Mouse (Mus musculus): ENCODE results near the gene Rasal2. TPM values are rescaled to one million over a fixed set of nuclear protein-coding genes. Genes with fewer than 3 reads are reported as not detected.

Gene Rasal2
- polyA plus RNA-seq (2015; fragmentation: Nextera tagmentation; extraction: Ambion mirVana): 41.2 and 42.4 TPM in 2 replicates

GRCm38 (mm10) chr1:157412454-157413369, at the start of gene Rasal2:
Gene Rasal2 (minus strand): TSS chr1:157412595.
- peak within 1 kb of the TSS; percentile 81 for H3K9ac ChIP-seq
- WGBS: under 1% methylated on average over 58 of the region's 62 CpGs
- no peaks in the 10 kb centered on the region for H3K36me3 ChIP-seq
- ATAC-seq (ENCODE audit: low FRiP score, low read depth): peak; percentile 99
- H3K9me3 ChIP-seq: no peaks in the 10 kb centered on the region
- peak within 1 kb of the TSS; percentile 96 for H3K4me3 ChIP-seq
- H3K27ac ChIP-seq (replicated peaks): peak within 1 kb of the TSS; percentile 97
- no peaks in the 10 kb centered on the region for H3K27me3 ChIP-seq
- peaks cover 21% of the 10 kb centered on the region for H3K4me1 ChIP-seq (replicated peaks)
- peak within 1 kb of the TSS; percentile 87 for H3K4me2 ChIP-seq

GRCm38 (mm10) chr1:157461276-157461675, 48.9 kb upstream of the Rasal2 start:
- peaks cover 9% of the 10 kb centered on the region; the same call in 1 of the 2 replicates for H3K4me1 ChIP-seq (replicated peaks)
- no peak for ATAC-seq (ENCODE audit: low FRiP score, low read depth)
- H3K4me3 ChIP-seq: no peak overlapping the region
- H3K27me3 ChIP-seq: no peaks in the 10 kb centered on the region
- H3K4me2 ChIP-seq: no peak overlapping the region
- no peaks in the 10 kb centered on the region for H3K36me3 ChIP-seq
- WGBS: 95% methylated on average over 5 of the region's 5 CpGs
- no peak overlapping the region for H3K9ac ChIP-seq
- H3K27ac ChIP-seq (replicated peaks): no peak overlapping the region
- no peaks in the 10 kb centered on the region for H3K9me3 ChIP-seq

GRCm38 (mm10) chr1:157459904-157460303, 47.5 kb upstream of the Rasal2 start:
- H3K36me3 ChIP-seq: no peaks in the 10 kb centered on the region
- 95% methylated on average over 5 of the region's 5 CpGs for WGBS
- ATAC-seq (ENCODE audit: low FRiP score, low read depth): no peak
- H3K27me3 ChIP-seq: no peaks in the 10 kb centered on the region
- H3K9me3 ChIP-seq: no peaks in the 10 kb centered on the region
- H3K4me3 ChIP-seq: no peak overlapping the region
- H3K4me1 ChIP-seq (replicated peaks): peaks cover 9% of the 10 kb centered on the region; the same call in 1 of the 2 replicates
- H3K27ac ChIP-seq (replicated peaks): no peak overlapping the region
- no peak overlapping the region for H3K9ac ChIP-seq
- H3K4me2 ChIP-seq: no peak overlapping the region

- H3K36me3 ChIP-seq: no peaks in the 10 kb centered on the region
- H3K9me3 ChIP-seq: no peaks in the 10 kb centered on the region
- peak; percentile 87 for ATAC-seq (ENCODE audit: low FRiP score, low read depth)
- H3K9ac ChIP-seq: no peak within 1 kb of the TSS
- H3K27ac ChIP-seq (replicated peaks): no peak within 1 kb of the TSS
- H3K4me2 ChIP-seq: peak within 1 kb of the TSS; percentile 48
- no peaks in the 10 kb centered on the region for H3K27me3 ChIP-seq
- WGBS: 2% methylated on average over 27 of the region's 29 CpGs
- H3K4me1 ChIP-seq (replicated peaks): peaks cover 9% of the 10 kb centered on the region; the same call in 1 of the 2 replicates
- peak within 1 kb of the TSS; percentile 25 for H3K4me3 ChIP-seq
Observed at GRCm38 (mm10) chr1:157458421-157459208, 46.2 kb upstream of the Rasal2 start, which contains the start of gene Cryzl2. Gene Cryzl2 (plus strand): TSS chr1:157458577.

- no peak overlapping the region for H3K4me3 ChIP-seq
- H3K36me3 ChIP-seq: no peaks in the 10 kb centered on the region
- no peak overlapping the region for H3K4me2 ChIP-seq
- H3K27ac ChIP-seq (replicated peaks): no peak overlapping the region
- no peaks in the 10 kb centered on the region for H3K9me3 ChIP-seq
- H3K9ac ChIP-seq: no peak overlapping the region
- H3K27me3 ChIP-seq: no peaks in the 10 kb centered on the region
- H3K4me1 ChIP-seq (replicated peaks): peaks cover 9% of the 10 kb centered on the region; the same call in 1 of the 2 replicates
- whole genome bisulfite sequencing: 38% methylated on average over 3 of the region's 3 CpGs
- no peak for ATAC-seq (ENCODE audit: low FRiP score, low read depth)
Observed at GRCm38 (mm10) chr1:157457789-157458188, 45.4 kb upstream of the Rasal2 start.

GRCm38 (mm10) chr1:157454876-157455275, 42.5 kb upstream of the Rasal2 start:
- no peak overlapping the region for H3K4me3 ChIP-seq
- 64% methylated on average over 6 of the region's 6 CpGs for WGBS

GRCm38 (mm10) chr1:157452759-157453549, 40.6 kb upstream of the Rasal2 start:
- Histone ChIP-seq H3K27me3 (no peaks in the 10 kb centered on the region), H3K36me3 (no peaks in the 10 kb centered on the region), H3K4me1 (replicated peaks) (peaks cover 14% of the 10 kb centered on the region), H3K4me3 (no peak overlapping the region), H3K9ac (no peak overlapping the region), H3K27ac (replicated peaks) (no peak overlapping the region), H3K4me2 (no peak overlapping the region), H3K9me3 (no peaks in the 10 kb centered on the region)
- no peak; the same call in 1 of the 2 replicates for ATAC-seq (ENCODE audit: low FRiP score, low read depth)
- 32% methylated on average over 5 of the region's 5 CpGs for WGBS

More at GRCm38 (mm10) chr1:157454876-157455275, 42.5 kb upstream of the Rasal2 start:
- H3K9ac ChIP-seq: no peak overlapping the region
- H3K27ac ChIP-seq (replicated peaks): no peak overlapping the region
- H3K4me1 ChIP-seq (replicated peaks): peaks cover 17% of the 10 kb centered on the region
- no peak for ATAC-seq (ENCODE audit: low FRiP score, low read depth)
- no peaks in the 10 kb centered on the region for H3K36me3 ChIP-seq
- no peak overlapping the region for H3K4me2 ChIP-seq
- H3K27me3 ChIP-seq: no peaks in the 10 kb centered on the region
- no peaks in the 10 kb centered on the region for H3K9me3 ChIP-seq

GRCm38 (mm10) chr1:157452284-157452683, 39.9 kb upstream of the Rasal2 start:
- Histone ChIP-seq H3K27ac (replicated peaks) (no peak overlapping the region), H3K4me1 (replicated peaks) (peaks cover 14% of the 10 kb centered on the region), H3K4me3 (no peak overlapping the region), H3K36me3 (no peaks in the 10 kb centered on the region), H3K27me3 (no peaks in the 10 kb centered on the region), H3K4me2 (no peak overlapping the region), H3K9me3 (no peaks in the 10 kb centered on the region), H3K9ac (no peak overlapping the region)
- ATAC-seq (ENCODE audit: low FRiP score, low read depth): no peak
- WGBS: 87% methylated on average over 3 of the region's 3 CpGs

- Histone ChIP-seq H3K9me3 (no peaks in the 10 kb centered on the region), H3K4me3 (peak overlapping the region; percentile 16), H3K9ac (no peak overlapping the region), H3K27me3 (no peaks in the 10 kb centered on the region), H3K4me2 (peak overlapping the region; percentile 51), H3K4me1 (replicated peaks) (peaks cover 22% of the 10 kb centered on the region), H3K27ac (replicated peaks) (no peak overlapping the region), H3K36me3 (no peaks in the 10 kb centered on the region)
- 10% methylated on average over 21 of the region's 21 CpGs for WGBS
- no peak for ATAC-seq (ENCODE audit: low FRiP score, low read depth)
Observed at GRCm38 (mm10) chr1:157449981-157450636, 37.7 kb upstream of the Rasal2 start.

GRCm38 (mm10) chr1:157449532-157449931, 37.1 kb upstream of the Rasal2 start:
- Histone ChIP-seq H3K4me2 (peak overlapping the region; percentile 51), H3K4me3 (peak overlapping the region; percentile 16; the same call in 1 of the 2 replicates), H3K4me1 (replicated peaks) (peaks cover 22% of the 10 kb centered on the region), H3K9me3 (no peaks in the 10 kb centered on the region), H3K9ac (no peak overlapping the region), H3K27me3 (no peaks in the 10 kb centered on the region), H3K27ac (replicated peaks) (no peak overlapping the region), H3K36me3 (no peaks in the 10 kb centered on the region)
- 15% methylated on average over 10 of the region's 10 CpGs for WGBS
- ATAC-seq (ENCODE audit: low FRiP score, low read depth): no peak

- H3K9me3 ChIP-seq: no peaks in the 10 kb centered on the region
- WGBS: 75% methylated on average over 5 of the region's 5 CpGs
- no peaks in the 10 kb centered on the region for H3K36me3 ChIP-seq
- H3K27me3 ChIP-seq: no peaks in the 10 kb centered on the region
- ATAC-seq (ENCODE audit: low FRiP score, low read depth): no peak
- no peak overlapping the region for H3K9ac ChIP-seq
- H3K4me1 ChIP-seq (replicated peaks): peaks cover 28% of the 10 kb centered on the region
- H3K4me2 ChIP-seq: no peak overlapping the region
- no peak overlapping the region for H3K4me3 ChIP-seq
- H3K27ac ChIP-seq (replicated peaks): no peak overlapping the region
Observed at GRCm38 (mm10) chr1:157448805-157449188, 36.4 kb upstream of the Rasal2 start.

Data from hindbrain, embryonic 15.5 days (tissue).